Mouse (Mus musculus): ENCODE results near the gene Gm43518. TPM values are rescaled to one million over a fixed set of nuclear protein-coding genes. Genes with fewer than 3 reads are reported as not detected.

Gene Gm43518
- total RNA-seq, 2 experiments from 2014 or later: not detected

- no peak for DNase-seq
- intact Hi-C loops (cut with DNase I): no loop called here
These were observed 5.7 kb downstream of the Gm43518 start for GRCm38 (mm10) chr5:123932927-123933326.

DNA sequence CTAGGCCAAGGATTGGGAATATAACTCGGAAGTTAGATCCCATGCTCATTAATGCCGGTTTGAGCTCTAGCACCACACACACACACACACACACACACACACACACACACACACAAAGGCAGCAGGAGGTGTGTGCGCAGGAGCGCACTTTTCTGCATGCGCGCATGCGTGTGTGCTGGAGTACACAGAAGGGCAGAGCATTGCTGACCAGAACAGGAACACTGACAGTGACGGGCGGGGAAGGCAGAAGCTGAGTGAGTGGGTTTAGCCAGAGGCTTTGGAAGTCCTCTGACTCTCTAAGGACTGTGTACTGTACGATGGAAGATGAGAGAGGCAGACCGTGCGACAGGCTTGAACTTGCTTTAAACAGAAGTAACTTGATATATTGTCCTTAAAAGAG, 6.3 kb downstream of the Gm43518 start:
- intact Hi-C loops (cut with DNase I): no loop called here

DNA sequence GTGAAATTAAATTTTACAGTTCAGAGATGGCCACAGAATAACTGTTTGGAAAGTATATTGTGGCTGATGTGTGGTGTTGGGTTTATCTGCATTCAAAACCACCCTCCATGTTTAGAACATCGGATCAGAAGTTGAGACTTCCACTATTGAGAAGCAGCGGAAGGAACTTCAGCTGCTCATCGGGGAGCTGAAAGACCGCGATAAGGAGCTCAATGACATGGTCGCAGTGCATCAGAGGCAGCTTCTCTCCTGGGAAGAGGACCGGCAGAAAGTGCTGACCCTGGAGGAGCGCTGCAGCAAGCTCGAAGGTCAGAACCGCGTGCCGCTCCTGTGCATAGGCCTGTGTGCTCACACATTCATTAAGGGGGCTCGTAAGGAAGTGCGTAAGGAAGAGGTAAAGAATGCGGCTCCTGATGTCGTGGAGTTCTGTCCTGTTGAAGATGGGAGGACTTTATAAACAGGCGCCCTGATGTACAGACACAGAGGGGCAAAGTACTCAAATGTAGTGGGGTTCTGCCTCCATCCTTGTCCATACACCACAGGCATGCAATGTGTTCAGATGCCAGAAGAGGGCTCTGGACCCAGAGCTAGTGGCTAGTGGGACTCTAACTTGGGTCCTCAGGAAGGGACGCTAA, 6.9 kb downstream of the Gm43518 start:
- no peak for DNase-seq
- intact Hi-C loops (cut with DNase I): no loop called here

More for the DNA sequence above, 6.3 kb downstream of the Gm43518 start:
- DNase-seq: no peak

- intact Hi-C loops (cut with DNase I): no loop called here
- no peak for DNase-seq
These were observed 8.7 kb downstream of the Gm43518 start for GRCm38 (mm10) chr5:123935931-123936330.

DNA sequence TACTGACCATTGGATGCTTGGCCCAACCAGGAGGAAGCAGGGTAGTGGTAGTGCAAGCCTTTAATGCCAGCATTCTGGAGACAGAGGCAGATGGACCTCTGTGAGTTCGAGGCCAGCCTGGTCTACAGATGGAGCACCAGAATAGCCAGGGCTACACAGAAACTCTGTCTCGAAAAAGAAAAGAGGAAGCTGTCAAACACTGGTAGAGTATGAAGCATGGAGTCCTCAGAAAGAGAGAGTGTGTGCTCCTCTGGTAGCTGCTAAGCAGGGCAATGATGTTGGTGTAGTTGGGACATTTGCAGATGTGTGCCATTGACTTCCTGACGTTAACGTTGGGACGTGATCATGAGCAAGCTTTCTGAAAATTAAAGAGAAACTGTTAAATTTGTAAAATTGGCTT, 11.3 kb downstream of the Gm43518 start:
- DNase-seq: no peak
- intact Hi-C loops (cut with DNase I): no loop called here

- DNase-seq: no peak
- intact Hi-C loops (cut with DNase I): loop anchor here (2.0 kb wide), 1 partner anchor 138 kb away; no protein-coding TSS in a partner anchor
These were observed 19.3 kb downstream of the Gm43518 start for GRCm38 (mm10) chr5:123946546-123946945.

- DNase-seq: peak in 1 of 2 experiments; percentile 29
- intact Hi-C loops (cut with DNase I): loop anchor here (1.0 to 2.0 kb wide), 2 partner anchors 45 to 138 kb away; no protein-coding TSS in a partner anchor
These were observed 20.0 kb downstream of the Gm43518 start for GRCm38 (mm10) chr5:123947041-123947761.

GRCm38 (mm10) chr5:123952365-123953045, 25.3 kb downstream of the Gm43518 start:
- intact Hi-C loops (cut with DNase I): no loop called here
- DNase-seq: no peak

- intact Hi-C loops (cut with DNase I): no loop called here
These were observed 30.0 kb downstream of the Gm43518 start for GRCm38 (mm10) chr5:123957213-123957612.

DNA sequence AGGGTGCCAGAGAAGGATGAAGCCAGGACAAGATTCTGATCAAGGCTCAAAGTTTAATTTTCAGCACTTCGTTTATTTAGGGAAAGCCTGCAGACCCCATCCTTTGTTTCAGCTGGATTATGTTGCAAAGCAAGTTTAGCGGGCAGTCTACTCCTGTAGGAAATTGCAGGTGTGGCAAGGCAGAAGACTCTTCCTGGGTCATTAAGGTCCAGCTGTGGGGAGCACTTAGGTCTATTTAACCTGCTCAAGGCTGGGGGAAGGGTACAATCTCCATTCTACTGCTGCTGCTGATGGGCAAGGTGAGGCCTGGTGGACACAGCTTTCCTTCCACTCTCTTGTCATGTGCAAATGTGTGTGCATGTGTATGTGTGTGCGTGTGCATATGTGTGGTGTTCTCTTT, 31.8 kb downstream of the Gm43518 start:
- intact Hi-C loops (cut with DNase I): no loop called here
- DNase-seq: no peak

More at GRCm38 (mm10) chr5:123957213-123957612, 30.0 kb downstream of the Gm43518 start:
- no peak for DNase-seq

DNA sequence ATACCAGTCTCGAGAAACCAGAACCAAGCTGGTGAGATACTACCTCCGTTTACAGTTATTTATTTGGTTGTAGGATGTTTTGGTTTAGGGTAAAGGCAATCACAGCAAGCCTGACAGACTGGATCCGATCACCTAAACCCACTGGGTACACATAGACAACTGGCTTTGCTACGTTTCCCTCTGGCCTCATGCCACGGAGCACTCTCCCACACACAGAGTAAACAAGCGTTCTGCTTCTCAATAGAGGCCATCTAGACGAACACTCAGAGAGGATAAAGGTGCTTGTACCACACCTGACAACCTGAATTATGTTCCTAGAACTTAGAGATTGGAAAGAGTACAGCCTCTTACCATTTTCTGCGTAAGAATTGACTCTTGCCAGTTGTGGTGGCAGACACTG, 32.9 kb downstream of the Gm43518 start:
- intact Hi-C loops (cut with DNase I): no loop called here

DNA sequence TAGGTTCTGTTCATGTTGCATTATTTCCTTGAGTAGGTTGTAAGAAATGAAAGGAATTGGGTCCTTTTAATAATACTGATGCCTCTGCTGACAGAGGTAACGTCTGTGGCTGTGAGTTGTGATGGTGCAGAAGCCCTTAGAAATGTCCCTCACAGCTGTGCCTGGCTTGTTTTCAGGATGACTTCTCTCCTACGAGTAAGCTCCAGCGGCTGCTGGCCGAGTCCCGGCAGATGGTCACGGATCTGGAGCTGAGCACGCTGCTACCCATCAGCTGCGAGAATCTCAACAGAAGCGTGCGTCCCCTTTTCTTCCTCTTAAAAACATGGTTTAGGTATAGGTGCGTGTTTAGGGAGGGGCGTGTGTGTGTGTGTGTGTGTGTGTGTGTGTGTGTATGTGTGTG, 33.8 kb downstream of the Gm43518 start:
- DNase-seq: no peak
- intact Hi-C loops (cut with DNase I): no loop called here

More for the DNA sequence above, 32.9 kb downstream of the Gm43518 start:
- no peak for DNase-seq

DNA sequence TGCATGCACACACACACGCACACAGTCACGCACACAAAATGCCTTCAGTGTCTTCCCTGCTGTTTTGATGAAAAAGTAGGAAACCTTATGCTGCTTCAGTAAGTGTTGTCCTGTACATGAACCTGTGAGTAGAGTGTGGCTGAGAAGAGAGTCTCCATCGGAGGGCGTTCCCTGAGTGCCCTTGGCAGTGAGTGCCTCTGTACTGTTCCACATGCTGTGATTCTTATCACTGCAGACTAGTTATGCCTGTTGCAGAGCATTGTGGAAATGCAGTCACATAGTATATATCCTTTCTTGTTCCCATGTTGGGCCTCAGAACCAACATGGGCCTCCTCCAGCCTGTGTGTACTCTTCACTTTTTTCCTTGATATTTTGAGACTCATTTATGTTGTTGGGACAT, 37.0 kb downstream of the Gm43518 start:
- intact Hi-C loops (cut with DNase I): no loop called here
- no peak for DNase-seq

DNA sequence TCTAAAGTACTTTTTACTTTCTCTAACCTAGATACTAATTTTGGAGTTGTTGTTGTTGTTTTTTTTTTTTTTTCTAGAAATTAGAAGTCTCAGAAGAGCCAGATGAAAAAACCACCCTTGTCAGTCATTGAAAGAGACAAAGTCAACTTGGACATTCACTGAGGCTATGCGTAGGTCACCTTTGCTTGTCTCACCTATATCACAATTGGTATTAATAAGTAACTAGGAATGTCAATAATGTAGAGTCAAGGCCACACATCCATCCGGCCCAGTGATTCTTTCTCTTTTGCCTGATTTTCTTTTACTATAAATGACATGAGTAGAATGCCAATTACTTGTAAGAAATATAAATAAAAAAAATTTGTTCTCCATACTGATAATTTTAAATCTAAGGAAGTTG, 39.5 kb downstream of the Gm43518 start:
- intact Hi-C loops (cut with DNase I): no loop called here

GRCm38 (mm10) chr5:123968468-123968867, 41.2 kb downstream of the Gm43518 start:
- intact Hi-C loops (cut with DNase I): no loop called here
- DNase-seq: no peak

More for the DNA sequence above, 39.5 kb downstream of the Gm43518 start:
- no peak for DNase-seq

- intact Hi-C loops (cut with DNase I): no loop called here
- DNase-seq: no peak
These were observed 42.0 kb downstream of the Gm43518 start for GRCm38 (mm10) chr5:123969216-123969615.

GRCm38 (mm10) chr5:123970576-123970975, 43.4 kb downstream of the Gm43518 start:
- DNase-seq: no peak
- intact Hi-C loops (cut with DNase I): loop anchor here (2.0 kb wide), 1 partner anchor 22 kb away; no protein-coding TSS in a partner anchor

DNA sequence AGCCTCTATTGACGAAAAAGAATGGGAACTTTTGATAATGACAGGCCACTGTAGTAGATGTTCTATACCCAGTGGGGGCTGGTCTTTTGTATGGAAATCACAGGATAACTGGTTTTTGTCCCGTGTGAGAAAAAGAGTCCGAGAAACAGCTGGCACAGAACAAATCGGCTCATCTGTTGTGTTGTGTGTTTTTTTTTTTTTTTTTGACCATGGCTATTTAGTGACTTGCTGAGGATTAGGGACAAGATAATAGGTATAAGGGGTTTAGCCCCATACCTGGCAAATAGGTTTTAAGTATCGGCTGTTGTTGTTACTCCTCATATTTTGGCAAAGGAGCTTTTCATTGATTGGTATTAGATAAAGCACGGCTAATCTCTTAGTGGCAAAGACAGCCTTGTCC, 45.2 kb downstream of the Gm43518 start:
- DNase-seq: no peak
- intact Hi-C loops (cut with DNase I): no loop called here

- intact Hi-C loops (cut with DNase I): loop anchor here (1.0 kb wide), 1 partner anchor 19 kb away; no protein-coding TSS in a partner anchor
These were observed 46.3 kb downstream of the Gm43518 start, which contains the start of gene Hip1r for GRCm38 (mm10) chr5:123973299-123974178. TSS of gene Hip1r (plus strand) at chr5:123973628.

GRCm38 (mm10) chr5:123974179-123974485, 46.9 kb downstream of the Gm43518 start:
- no peak for DNase-seq
- intact Hi-C loops (cut with DNase I): loop anchor here (1.0 kb wide), 1 partner anchor 18 kb away; no protein-coding TSS in a partner anchor

More at GRCm38 (mm10) chr5:123973299-123974178, 46.3 kb downstream of the Gm43518 start, which contains the start of gene Hip1r:
- DNase-seq: peak; percentile 77 to 79

All from heart, postnatal 36 days (tissue).